Mouse (Mus musculus): Measurements from ENCODE around the gene Ndufs5. TPM values are rescaled to one million over a fixed set of nuclear protein-coding genes. Genes with fewer than 3 reads are reported as not detected.
A peak's percentile ranks its signal among the peaks of the same experiment; 100 is the strongest.

Gene Ndufs5
- polyA plus RNA-seq, 1 experiment from 2014 or later: 586 TPM

GRCm38 (mm10) chr4:123742891-123743290 is 24.9 kb upstream of the Ndufs5 start:
- Histone ChIP-seq H3K4me3 (ENCODE audit: low read depth, low read length) (no peak overlapping the region), H3K9me3 (ENCODE audit: control insufficient read depth, low read length) (no peaks in the 10 kb centered on the region), H3K27me3 (ENCODE audit: control insufficient read depth, insufficient read depth, low read length) (no peaks in the 10 kb centered on the region), H3K27ac (ENCODE audit: low read depth, low read length) (no peak overlapping the region), H3K4me2 (ENCODE audit: low read depth, low read length) (no peak overlapping the region), H3K9ac (replicated peaks; ENCODE audit: low read depth, low read length) (no peak overlapping the region), H3K4me1 (ENCODE audit: control insufficient read depth, insufficient read depth, low read length) (no peaks in the 10 kb centered on the region), H3K36me3 (ENCODE audit: control insufficient read depth, insufficient read depth, low read length) (peaks cover 36% of the 10 kb centered on the region)
- ATAC-seq (ENCODE audit: low read depth): no peak
- 93% methylated on average over 1 of the region's 1 CpGs for WGBS

DNA sequence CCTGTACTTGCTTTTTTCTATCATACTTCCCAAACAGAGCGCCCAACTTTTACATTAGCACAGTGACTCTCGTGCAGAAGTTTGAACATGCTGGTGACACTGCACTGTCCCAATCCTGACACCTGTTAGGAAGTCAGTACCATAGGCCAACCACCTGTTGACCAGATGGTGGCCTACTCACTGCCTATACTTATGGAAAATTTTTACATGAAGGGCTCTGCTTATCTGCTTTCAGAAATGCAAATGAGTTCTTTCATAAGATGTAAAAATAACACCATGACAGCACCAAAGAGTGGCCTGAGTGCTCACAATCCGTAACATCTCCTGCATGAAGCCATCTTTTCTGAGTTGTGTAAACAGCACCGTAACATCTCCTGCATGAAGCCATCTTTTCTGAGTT is 20.7 kb upstream of the Ndufs5 start:
- Histone ChIP-seq H3K36me3 (ENCODE audit: control insufficient read depth, insufficient read depth, low read length) (peaks cover 45% of the 10 kb centered on the region), H3K9ac (replicated peaks; ENCODE audit: low read depth, low read length) (no peak overlapping the region), H3K4me3 (ENCODE audit: low read depth, low read length) (no peak overlapping the region), H3K4me2 (ENCODE audit: low read depth, low read length) (no peak overlapping the region), H3K27ac (ENCODE audit: low read depth, low read length) (no peak overlapping the region), H3K9me3 (ENCODE audit: control insufficient read depth, low read length) (no peaks in the 10 kb centered on the region), H3K27me3 (ENCODE audit: control insufficient read depth, insufficient read depth, low read length) (no peaks in the 10 kb centered on the region), H3K4me1 (ENCODE audit: control insufficient read depth, insufficient read depth, low read length) (no peaks in the 10 kb centered on the region)
- 98% methylated on average over 4 of the region's 4 CpGs for WGBS
- no peak for ATAC-seq (ENCODE audit: low read depth)

DNA sequence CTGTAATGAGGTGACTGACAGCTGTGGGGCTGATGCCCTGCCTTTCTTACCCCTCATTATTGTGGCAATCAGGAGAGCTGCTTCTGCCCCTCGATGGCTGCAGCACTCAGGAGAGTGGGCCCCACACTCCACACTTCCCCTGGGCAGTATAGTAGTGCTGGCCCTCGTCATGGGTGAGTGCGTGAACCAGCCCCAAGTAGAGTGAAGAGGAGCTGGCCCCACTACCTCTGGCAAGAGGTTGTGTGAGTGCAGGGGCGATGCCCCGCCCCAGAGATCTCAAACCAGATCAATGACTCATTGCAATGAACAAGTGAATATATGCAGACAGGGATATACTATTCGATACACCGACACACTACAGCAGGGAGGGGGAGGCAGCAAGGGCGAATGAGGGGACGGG is 15.5 kb upstream of the Ndufs5 start:
- no peaks in the 10 kb centered on the region for H3K4me1 ChIP-seq (ENCODE audit: control insufficient read depth, insufficient read depth, low read length)
- no peak overlapping the region for H3K4me2 ChIP-seq (ENCODE audit: low read depth, low read length)
- peaks cover 19% of the 10 kb centered on the region for H3K36me3 ChIP-seq (ENCODE audit: control insufficient read depth, insufficient read depth, low read length)
- H3K27ac ChIP-seq (ENCODE audit: low read depth, low read length): no peak overlapping the region
- 97% methylated on average over 9 of the region's 9 CpGs for WGBS
- H3K4me3 ChIP-seq (ENCODE audit: low read depth, low read length): no peak overlapping the region
- no peaks in the 10 kb centered on the region for H3K9me3 ChIP-seq (ENCODE audit: control insufficient read depth, low read length)
- no peaks in the 10 kb centered on the region for H3K27me3 ChIP-seq (ENCODE audit: control insufficient read depth, insufficient read depth, low read length)
- no peak overlapping the region for H3K9ac ChIP-seq (replicated peaks; ENCODE audit: low read depth, low read length)
- no peak for ATAC-seq (ENCODE audit: low read depth)

GRCm38 (mm10) chr4:123732921-123733320 is 14.9 kb upstream of the Ndufs5 start:
- Histone ChIP-seq H3K9ac (replicated peaks; ENCODE audit: low read depth, low read length) (no peak overlapping the region), H3K4me2 (ENCODE audit: low read depth, low read length) (no peak overlapping the region), H3K4me1 (ENCODE audit: control insufficient read depth, insufficient read depth, low read length) (no peaks in the 10 kb centered on the region), H3K27ac (ENCODE audit: low read depth, low read length) (no peak overlapping the region), H3K36me3 (ENCODE audit: control insufficient read depth, insufficient read depth, low read length) (peaks cover 13% of the 10 kb centered on the region; the same call in 1 of the 2 replicates), H3K27me3 (ENCODE audit: control insufficient read depth, insufficient read depth, low read length) (no peaks in the 10 kb centered on the region), H3K4me3 (ENCODE audit: low read depth, low read length) (no peak overlapping the region), H3K9me3 (ENCODE audit: control insufficient read depth, low read length) (no peaks in the 10 kb centered on the region)
- WGBS: 91% methylated on average over 2 of the region's 2 CpGs
- ATAC-seq (ENCODE audit: low read depth): no peak

GRCm38 (mm10) chr4:123732163-123732910 is 14.3 kb upstream of the Ndufs5 start:
- Histone ChIP-seq H3K27ac (ENCODE audit: low read depth, low read length) (no peak overlapping the region), H3K36me3 (ENCODE audit: control insufficient read depth, insufficient read depth, low read length) (0 out of 2 replicates have a peak, but pooled peaks cover 10% of the 10 kb centered on the region), H3K9me3 (ENCODE audit: control insufficient read depth, low read length) (no peaks in the 10 kb centered on the region), H3K9ac (replicated peaks; ENCODE audit: low read depth, low read length) (no peak overlapping the region), H3K4me3 (ENCODE audit: low read depth, low read length) (no peak overlapping the region), H3K4me2 (ENCODE audit: low read depth, low read length) (no peak overlapping the region), H3K27me3 (ENCODE audit: control insufficient read depth, insufficient read depth, low read length) (no peaks in the 10 kb centered on the region), H3K4me1 (ENCODE audit: control insufficient read depth, insufficient read depth, low read length) (no peaks in the 10 kb centered on the region)
- ATAC-seq (ENCODE audit: low read depth): no peak
- WGBS: 96% methylated on average over 4 of the region's 4 CpGs

DNA sequence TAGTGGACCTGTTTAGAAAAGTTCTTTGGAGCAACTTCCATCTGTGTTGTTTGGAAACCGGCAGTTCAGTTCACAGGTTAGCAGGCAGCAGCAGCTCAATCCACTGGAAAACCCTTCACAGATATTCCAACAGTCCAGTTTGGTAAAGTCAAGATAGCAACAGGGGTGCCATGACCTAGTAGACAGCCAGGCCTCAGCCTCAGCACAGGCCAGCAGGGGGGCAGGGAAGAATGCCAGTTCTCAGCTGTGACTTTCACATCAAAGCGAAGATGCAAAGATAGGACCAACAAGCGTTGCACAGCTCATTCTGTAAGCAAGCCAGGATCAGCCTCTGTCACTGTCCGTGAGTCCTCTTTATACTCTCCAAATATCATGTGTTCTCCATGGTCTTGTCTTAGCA is 3.8 kb upstream of the Ndufs5 start:
- WGBS: 88% methylated on average over 4 of the region's 4 CpGs
- ATAC-seq (ENCODE audit: low read depth): no peak
- H3K27ac ChIP-seq (ENCODE audit: low read depth, low read length): no peak overlapping the region

DNA sequence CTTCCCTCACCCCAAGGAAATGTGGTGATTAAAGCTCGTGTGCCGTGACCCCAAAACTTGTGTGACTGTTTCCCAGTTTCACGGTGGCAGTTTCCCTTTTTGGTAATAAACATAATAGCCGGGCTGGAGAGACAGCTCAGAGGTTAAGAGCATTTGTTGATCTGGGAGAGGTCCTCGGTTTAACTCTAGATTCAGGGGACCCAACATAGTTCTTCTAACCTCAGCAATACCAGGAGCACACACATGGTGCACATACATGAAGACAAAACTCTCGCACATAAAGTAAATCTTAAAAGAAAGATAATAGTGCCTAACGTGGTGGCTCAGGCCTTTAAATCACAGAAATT is 405 bp upstream of the Ndufs5 start:
- Histone ChIP-seq H3K4me2 (ENCODE audit: low read depth, low read length) (peak overlapping the region; percentile 78), H3K4me3 (ENCODE audit: low read depth, low read length) (peak overlapping the region; percentile 72), H3K4me1 (ENCODE audit: control insufficient read depth, insufficient read depth, low read length) (peaks cover 4% of the 10 kb centered on the region; the same call in 1 of the 2 replicates), H3K27ac (ENCODE audit: low read depth, low read length) (peak overlapping the region; percentile 50; the same call in 1 of the 2 replicates), H3K9ac (replicated peaks; ENCODE audit: low read depth, low read length) (peak overlapping the region; percentile 84), H3K36me3 (ENCODE audit: control insufficient read depth, insufficient read depth, low read length) (peaks cover 12% of the 10 kb centered on the region), H3K9me3 (ENCODE audit: control insufficient read depth, low read length) (no peaks in the 10 kb centered on the region), H3K27me3 (ENCODE audit: control insufficient read depth, insufficient read depth, low read length) (no peaks in the 10 kb centered on the region)
- 24% methylated on average over 7 of the region's 7 CpGs for WGBS
- peak; percentile 49 for ATAC-seq (ENCODE audit: low read depth)

More for the DNA sequence above, 3.8 kb upstream of the Ndufs5 start:
- Histone ChIP-seq H3K36me3 (ENCODE audit: control insufficient read depth, insufficient read depth, low read length) (no peaks in the 10 kb centered on the region), H3K9ac (replicated peaks; ENCODE audit: low read depth, low read length) (no peak overlapping the region), H3K4me1 (ENCODE audit: control insufficient read depth, insufficient read depth, low read length) (peaks cover 4% of the 10 kb centered on the region; the same call in 1 of the 2 replicates), H3K27me3 (ENCODE audit: control insufficient read depth, insufficient read depth, low read length) (no peaks in the 10 kb centered on the region), H3K9me3 (ENCODE audit: control insufficient read depth, low read length) (no peaks in the 10 kb centered on the region), H3K4me3 (ENCODE audit: low read depth, low read length) (no peak overlapping the region), H3K4me2 (ENCODE audit: low read depth, low read length) (no peak overlapping the region)

- ATAC-seq (ENCODE audit: low read depth): no peak
- 100% methylated on average over 1 of the region's 3 CpGs for WGBS
- H3K36me3 ChIP-seq (ENCODE audit: control insufficient read depth, insufficient read depth, low read length): peaks cover 12% of the 10 kb centered on the region
- H3K27ac ChIP-seq (ENCODE audit: low read depth, low read length): no peak overlapping the region
- H3K4me2 ChIP-seq (ENCODE audit: low read depth, low read length): no peak overlapping the region
- H3K9ac ChIP-seq (replicated peaks; ENCODE audit: low read depth, low read length): no peak overlapping the region
- no peaks in the 10 kb centered on the region for H3K9me3 ChIP-seq (ENCODE audit: control insufficient read depth, low read length)
- no peaks in the 10 kb centered on the region for H3K27me3 ChIP-seq (ENCODE audit: control insufficient read depth, insufficient read depth, low read length)
- H3K4me3 ChIP-seq (ENCODE audit: low read depth, low read length): no peak overlapping the region
- H3K4me1 ChIP-seq (ENCODE audit: control insufficient read depth, insufficient read depth, low read length): peaks cover 4% of the 10 kb centered on the region; the same call in 1 of the 2 replicates
Measured at GRCm38 (mm10) chr4:123712431-123712830, 5.6 kb downstream of the Ndufs5 start.

- Histone ChIP-seq H3K36me3 (ENCODE audit: control insufficient read depth, insufficient read depth, low read length) (no peaks in the 10 kb centered on the region), H3K4me1 (ENCODE audit: control insufficient read depth, insufficient read depth, low read length) (no peaks in the 10 kb centered on the region), H3K27me3 (ENCODE audit: control insufficient read depth, insufficient read depth, low read length) (no peaks in the 10 kb centered on the region), H3K4me3 (ENCODE audit: low read depth, low read length) (no peak overlapping the region), H3K27ac (ENCODE audit: low read depth, low read length) (no peak overlapping the region), H3K4me2 (ENCODE audit: low read depth, low read length) (no peak overlapping the region), H3K9ac (replicated peaks; ENCODE audit: low read depth, low read length) (no peak overlapping the region), H3K9me3 (ENCODE audit: control insufficient read depth, low read length) (no peaks in the 10 kb centered on the region)
- ATAC-seq (ENCODE audit: low read depth): no peak
- WGBS: 99% methylated on average over 5 of the region's 5 CpGs
Measured at GRCm38 (mm10) chr4:123707340-123707739, 10.7 kb downstream of the Ndufs5 start.
